Mouse (Mus musculus) embryonic facial prominence, embryonic 13.5 days (tissue): ENCODE measurements around the gene Nucks1. TPM values are rescaled to one million over a fixed set of nuclear protein-coding genes. Genes with fewer than 3 reads are reported as not detected.
"Not testable (repeated sequence)": the region's sequence is repeated elsewhere in the genome, so short reads cannot be mapped to it uniquely, and the experiment has no call there.

Experiments used
- ATAC-seq: fragments of 200-750 bp; cut with Nextera tagmentation; 2 replicates; pipeline ENCODE4 v1.8.0; 2017; ENCODE audit warnings: low read depth; ENCODE audit not compliant: insufficient number of reproducible peaks, insufficient read depth, low FRiP score, low TSS enrichment
- H3K27ac ChIP-seq: fragments of 300-500 bp; sonication (generic); 2 replicates; pipeline ENCODE4 v1.5.1; 2015; ENCODE audit warnings: moderate library complexity, mild to moderate bottlenecking, inconsistent platforms
- H3K27me3 ChIP-seq: fragments of 300-500 bp; sonication (generic); 2 replicates; pipeline ENCODE4 v1.6.1; 2015; ENCODE audit warnings: mild to moderate bottlenecking, inconsistent platforms
- H3K36me3 ChIP-seq: fragments of 300-500 bp; sonication (generic); 2 replicates; pipeline ENCODE4 v1.6.1; 2015; ENCODE audit warnings: mild to moderate bottlenecking, inconsistent platforms
- H3K4me1 ChIP-seq: fragments of 300-500 bp; sonication (generic); 2 replicates; pipeline ENCODE4 v1.6.1; 2015; ENCODE audit warnings: inconsistent platforms
- H3K4me2 ChIP-seq: fragments of 300-500 bp; sonication (generic); 2 replicates; pipeline ENCODE4 v1.6.1; 2015; ENCODE audit warnings: moderate library complexity, mild to moderate bottlenecking, inconsistent platforms
- H3K4me3 ChIP-seq: fragments of 300-500 bp; sonication (generic); 2 replicates; pipeline ENCODE4 v1.5.1; 2015; ENCODE audit warnings: mild to moderate bottlenecking, inconsistent platforms
- H3K9ac ChIP-seq: fragments of 300-500 bp; sonication (generic); 2 replicates; pipeline ENCODE4 v1.6.1; 2015; ENCODE audit warnings: mild to moderate bottlenecking, inconsistent platforms
- H3K9me3 ChIP-seq: fragments of 300-500 bp; sonication (generic); 2 replicates; pipeline ENCODE4 v1.6.1; 2016; ENCODE audit warnings: inconsistent platforms
- WGBS: fragments of 180-500 bp; shearing (Covaris S2); methylation state at CpG from one replicate; pipeline ENCODE4 v1.1.7; 2015; ENCODE audit warnings: mixed read lengths; 5-methylcytosine and 5-hydroxymethylcytosine counted together
- polyA plus RNA-seq: library from polyadenylated mRNA; unstranded; fragments of >200 nt; fragmentation: Nextera tagmentation; extraction: Ambion mirVana; gene quantifications from 2 replicates; pipeline ENCODE4 v1.2.1, GENCODE M21; 2015

The Nucks1 gene
- polyA plus RNA-seq, 1 experiment from 2014 or later = 103 TPM

GRCm38 (mm10) chr1:131886641-131887040 is 23.7 kb upstream of the Nucks1 start:
- ATAC-seq = no peak
- 63% methylated on average over 3 of the region's 3 CpGs for WGBS
- Histone ChIP-seq H3K27me3 (no peaks in the 10 kb centered on the region), H3K9ac (no peak overlapping the region), H3K4me2 (no peak overlapping the region), H3K9me3 (no peaks in the 10 kb centered on the region), H3K4me3 (no peak overlapping the region), H3K36me3 (no peaks in the 10 kb centered on the region), H3K4me1 (no peaks in the 10 kb centered on the region), H3K27ac (no peak overlapping the region)

- Histone ChIP-seq H3K36me3 (no peaks in the 10 kb centered on the region), H3K9me3 (no peaks in the 10 kb centered on the region), H3K27me3 (no peaks in the 10 kb centered on the region), H3K4me1 (no peaks in the 10 kb centered on the region), H3K9ac (no peak overlapping the region), H3K27ac (no peak overlapping the region), H3K4me3 (no peak overlapping the region), H3K4me2 (no peak overlapping the region)
- 76% methylated on average over 6 of the region's 6 CpGs for WGBS
- ATAC-seq = no peak
These were observed 20.2 kb upstream of the Nucks1 start for GRCm38 (mm10) chr1:131890043-131890658.

GRCm38 (mm10) chr1:131891436-131891835 is 18.9 kb upstream of the Nucks1 start:
- no peaks in the 10 kb centered on the region for H3K9me3 ChIP-seq
- WGBS = 49% methylated on average over 4 of the region's 4 CpGs
- no peaks in the 10 kb centered on the region for H3K4me1 ChIP-seq
- H3K4me2 ChIP-seq = no peak overlapping the region
- no peaks in the 10 kb centered on the region for H3K27me3 ChIP-seq
- no peak overlapping the region for H3K27ac ChIP-seq
- no peak for ATAC-seq
- H3K9ac ChIP-seq = no peak overlapping the region
- no peak overlapping the region for H3K4me3 ChIP-seq
- H3K36me3 ChIP-seq = no peaks in the 10 kb centered on the region

- Histone ChIP-seq H3K27ac (no peak overlapping the region), H3K9ac (no peak overlapping the region), H3K36me3 (no peaks in the 10 kb centered on the region), H3K4me3 (no peak overlapping the region), H3K4me2 (no peak overlapping the region), H3K27me3 (peaks cover 17% of the 10 kb centered on the region), H3K9me3 (no peaks in the 10 kb centered on the region), H3K4me1 (no peaks in the 10 kb centered on the region)
- ATAC-seq = no peak
- 81% methylated on average over 4 of the region's 4 CpGs for WGBS
These were observed 7.7 kb upstream of the Nucks1 start for GRCm38 (mm10) chr1:131902679-131903078.

GRCm38 (mm10) chr1:131903251-131903650 is 7.1 kb upstream of the Nucks1 start:
- no peak for ATAC-seq
- no peaks in the 10 kb centered on the region for H3K4me1 ChIP-seq
- 87% methylated on average over 7 of the region's 7 CpGs for WGBS
- H3K27ac ChIP-seq = no peak overlapping the region
- peaks cover 21% of the 10 kb centered on the region for H3K27me3 ChIP-seq
- no peak overlapping the region for H3K4me2 ChIP-seq
- H3K4me3 ChIP-seq = no peak overlapping the region
- H3K9me3 ChIP-seq = no peaks in the 10 kb centered on the region
- no peaks in the 10 kb centered on the region for H3K36me3 ChIP-seq
- H3K9ac ChIP-seq = no peak overlapping the region

- no peak for ATAC-seq
- no peaks in the 10 kb centered on the region for H3K36me3 ChIP-seq
- H3K27ac ChIP-seq = no peak overlapping the region
- no peak overlapping the region for H3K4me3 ChIP-seq
- H3K4me1 ChIP-seq = no peaks in the 10 kb centered on the region
- H3K9ac ChIP-seq = no peak overlapping the region
- no peaks in the 10 kb centered on the region for H3K9me3 ChIP-seq
- H3K27me3 ChIP-seq = peaks cover 30% of the 10 kb centered on the region
- 10% methylated on average over 1 of the region's 1 CpGs for WGBS
- H3K4me2 ChIP-seq = no peak overlapping the region
These were observed 4.8 kb upstream of the Nucks1 start for GRCm38 (mm10) chr1:131905497-131905896.

- H3K4me1 ChIP-seq = peaks cover 12% of the 10 kb centered on the region
- ATAC-seq = no peak
- H3K27ac ChIP-seq = no peak overlapping the region
- 92% methylated on average over 3 of the region's 3 CpGs for WGBS
- H3K9ac ChIP-seq = no peak overlapping the region
- H3K4me3 ChIP-seq = no peak overlapping the region
- no peak overlapping the region for H3K4me2 ChIP-seq
- H3K9me3 ChIP-seq = no peaks in the 10 kb centered on the region
- H3K27me3 ChIP-seq = peaks cover 30% of the 10 kb centered on the region
- peaks cover 6% of the 10 kb centered on the region for H3K36me3 ChIP-seq
These were observed 1.9 kb upstream of the Nucks1 start for GRCm38 (mm10) chr1:131908456-131908855.

- peaks cover 12% of the 10 kb centered on the region for H3K4me1 ChIP-seq
- H3K27ac ChIP-seq, ATAC-seq, H3K4me3 ChIP-seq, H3K4me2 ChIP-seq, H3K36me3 ChIP-seq, H3K9me3 ChIP-seq, H3K9ac ChIP-seq: not testable (repeated sequence)
- WGBS = 94% methylated on average over 2 of the region's 2 CpGs
- H3K27me3 ChIP-seq = peaks cover 23% of the 10 kb centered on the region
These were observed 1.1 kb upstream of the Nucks1 start for GRCm38 (mm10) chr1:131909236-131909635.

- H3K4me1 ChIP-seq = peaks cover 20% of the 10 kb centered on the region
- no peaks in the 10 kb centered on the region for H3K9me3 ChIP-seq
- H3K4me3 ChIP-seq = peak overlapping the region; percentile 94
- H3K9ac ChIP-seq = peak overlapping the region; percentile 97
- H3K27me3 ChIP-seq = peaks cover 20% of the 10 kb centered on the region
- peak; percentile 84 for ATAC-seq
- peak overlapping the region; percentile 99 for H3K27ac ChIP-seq
- WGBS = under 1% methylated on average over 88 of the region's 88 CpGs
- peaks cover 16% of the 10 kb centered on the region for H3K36me3 ChIP-seq
- peak overlapping the region; percentile 70 for H3K4me2 ChIP-seq
These were observed 582 bp downstream of the Nucks1 start for GRCm38 (mm10) chr1:131910674-131911558.

GRCm38 (mm10) chr1:131917634-131918033 is 7.3 kb downstream of the Nucks1 start:
- no peaks in the 10 kb centered on the region for H3K9me3 ChIP-seq
- no peak overlapping the region for H3K27ac ChIP-seq
- no peak overlapping the region for H3K4me3 ChIP-seq
- peaks cover 56% of the 10 kb centered on the region for H3K36me3 ChIP-seq
- ATAC-seq = no peak
- H3K27me3 ChIP-seq = no peaks in the 10 kb centered on the region
- peaks cover 17% of the 10 kb centered on the region; the same call in 1 of the 2 replicates for H3K4me1 ChIP-seq
- WGBS = 77% methylated on average over 6 of the region's 6 CpGs
- no peak overlapping the region for H3K9ac ChIP-seq
- H3K4me2 ChIP-seq = no peak overlapping the region

GRCm38 (mm10) chr1:131919052-131919451 is 8.7 kb downstream of the Nucks1 start:
- no peaks in the 10 kb centered on the region for H3K9me3 ChIP-seq
- no peak overlapping the region for H3K9ac ChIP-seq
- H3K4me2 ChIP-seq = no peak overlapping the region
- H3K27me3 ChIP-seq = no peaks in the 10 kb centered on the region
- WGBS = 99% methylated on average over 2 of the region's 2 CpGs
- ATAC-seq = no peak
- H3K36me3 ChIP-seq = peaks cover 65% of the 10 kb centered on the region
- H3K4me3 ChIP-seq = no peak overlapping the region
- H3K27ac ChIP-seq = no peak overlapping the region
- H3K4me1 ChIP-seq = peaks cover 14% of the 10 kb centered on the region; the same call in 1 of the 2 replicates

GRCm38 (mm10) chr1:131922100-131922499 is 11.8 kb downstream of the Nucks1 start:
- Histone ChIP-seq H3K4me2 (no peak overlapping the region), H3K9me3 (no peaks in the 10 kb centered on the region), H3K4me3 (no peak overlapping the region), H3K27me3 (no peaks in the 10 kb centered on the region), H3K27ac (no peak overlapping the region), H3K36me3 (peaks cover 81% of the 10 kb centered on the region), H3K4me1 (peaks cover 6% of the 10 kb centered on the region; the same call in 1 of the 2 replicates), H3K9ac (no peak overlapping the region)
- ATAC-seq = no peak
- 97% methylated on average over 3 of the region's 3 CpGs for WGBS
